Mouse (Mus musculus) ES-E14 (cell line): Measurements from ENCODE around the gene Mum1. TPM values are rescaled to one million over a fixed set of nuclear protein-coding genes. Genes with fewer than 3 reads are reported as not detected.

Source experiments
- DNase-seq: peaks from one replicate; pipeline ENCODE4 v3.0.0-alpha.2; 2013; ENCODE audit warnings: low read depth, low spot score
- H3K27ac ChIP-seq: 2 replicates; pipeline ENCODE4 v1.5.1; 2012; ENCODE audit warnings: low read depth, mild to moderate bottlenecking, low read length, moderate library complexity, mixed read lengths; ENCODE audit not compliant: poor library complexity, insufficient read depth, severe bottlenecking
- H3K36me3 ChIP-seq: 2 replicates; pipeline ENCODE4 v1.6.1; 2012; ENCODE audit warnings: mild to moderate bottlenecking, low read length, moderate library complexity, mixed read lengths; ENCODE audit not compliant: control insufficient read depth, poor library complexity, insufficient read depth, severe bottlenecking
- H3K4me1 ChIP-seq, 2 experiments: fragments of 150-350 bp in 1 of 2; sonication (generic) in 1 of 2; 2 replicates each; pipeline ENCODE4 v1.6.1; 2012; ENCODE audit warnings: low read length in 2 of 2, mild to moderate bottlenecking in 1 of 2, mixed read lengths in 1 of 2; ENCODE audit not compliant: control insufficient read depth in 2 of 2, insufficient read depth in 2 of 2, poor library complexity in 1 of 2
- H3K4me3 ChIP-seq, 2 experiments: fragments of 150-350 bp in 1 of 2; sonication (generic) in 1 of 2; 2 replicates each; pipeline ENCODE4 v1.5.1; 2012; ENCODE audit warnings: low read length in 2 of 2, low read depth in 1 of 2, mild to moderate bottlenecking in 1 of 2, mixed read lengths in 1 of 2; ENCODE audit not compliant: insufficient read depth in 1 of 2, poor library complexity in 1 of 2, severe bottlenecking in 1 of 2
- H3K9ac ChIP-seq: 2 replicates; pipeline ENCODE4 v1.6.1; 2012; ENCODE audit warnings: low read depth, mild to moderate bottlenecking, low read length, mixed read lengths; ENCODE audit not compliant: poor library complexity, insufficient read depth, severe bottlenecking
- H3K9me3 ChIP-seq: fragments of 150-350 bp; sonication (generic); 2 replicates; pipeline ENCODE4 v1.6.1; 2012; ENCODE audit warnings: low read depth, mild to moderate bottlenecking, low read length; ENCODE audit not compliant: control insufficient read depth, insufficient read depth
- CHD2 ChIP-seq: IDR thresholded peaks from 2 replicates; pipeline ENCODE4 v1.6.1; 2014; ENCODE audit warnings: mild to moderate bottlenecking, low read depth, low read length, inconsistent platforms
- HCFC1 ChIP-seq: IDR thresholded peaks from 2 replicates; pipeline ENCODE4 v1.6.1; 2012; ENCODE audit warnings: low read length, inconsistent platforms, borderline replicate concordance; ENCODE audit not compliant: insufficient read depth
- MAFK ChIP-seq: IDR thresholded peaks from 2 replicates; pipeline ENCODE4 v1.6.1; 2014; ENCODE audit warnings: mild to moderate bottlenecking, low read depth, low read length, inconsistent platforms; ENCODE audit not compliant: insufficient read depth
- ZC3H11A ChIP-seq: IDR thresholded peaks from 2 replicates; pipeline ENCODE4 v1.6.1; 2012; ENCODE audit warnings: low read depth, mild to moderate bottlenecking, inconsistent platforms, low read length, borderline replicate concordance
- ZNF384 ChIP-seq: IDR thresholded peaks from 2 replicates; pipeline ENCODE4 v1.6.1; 2012; ENCODE audit warnings: low read depth, low read length, inconsistent platforms
- in situ Hi-C, 2 experiments: fragments of 600-800 bp; cut with MboI; formaldehyde crosslinking; loops; one replicate each; pipeline ENCODE4 v1.15.1; 2025; ENCODE audit warnings: low sequenced_read_pairs in 2 of 2, inconsistent platforms in 1 of 2; ENCODE audit not compliant: unreplicated experiment in 2 of 2
- total RNA-seq: library from RNA; depleted of rRNA; stranded (reverse); fragments of 300-350 nt; gene quantifications from 2 replicates; pipeline ENCODE4 v1.2.3, GENCODE M21; 2012; rRNA removed

Mum1 gene
- 80.8 and 115 TPM in 2 replicates for total RNA-seq

DNA sequence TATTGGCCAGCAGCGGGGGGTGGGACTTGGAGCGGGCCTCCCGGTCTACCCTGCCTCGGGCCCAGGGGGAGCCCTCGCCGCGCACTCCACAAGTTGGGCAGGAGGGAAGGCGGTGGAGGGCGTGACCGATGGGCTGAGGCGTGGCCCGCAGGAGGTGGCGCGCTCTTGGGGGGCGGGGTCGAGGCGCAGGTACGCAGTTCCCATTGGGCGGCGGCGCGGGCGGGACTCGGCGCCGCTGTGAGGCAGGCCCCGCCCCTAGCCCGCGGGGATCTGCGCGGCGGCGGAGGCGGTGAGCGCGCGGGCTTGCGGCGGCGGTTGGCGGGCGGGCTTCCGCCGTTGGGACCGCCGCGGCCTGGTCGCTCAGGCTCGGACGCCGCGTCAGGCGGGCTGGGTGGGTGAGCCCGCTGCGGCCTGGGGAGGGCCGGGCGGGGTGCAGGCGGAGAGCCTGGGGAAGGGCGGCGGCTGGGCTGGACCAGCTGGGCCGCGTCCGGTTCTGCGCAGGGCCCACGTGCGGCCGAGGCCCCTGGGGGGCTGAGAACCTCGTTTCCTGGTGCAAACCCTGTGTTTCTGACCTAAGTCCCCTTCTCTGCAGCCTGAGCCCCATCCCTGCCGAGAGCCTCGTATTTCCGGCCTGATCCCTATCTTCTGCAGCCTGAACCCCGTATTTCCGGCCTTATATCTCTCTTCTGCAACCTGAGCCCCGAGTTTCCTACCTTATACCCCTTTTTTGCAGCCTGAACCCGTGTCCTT is at the start of gene Mum1:
Mum1 (plus strand) TSS at position 19 of the 750 bp plus-strand sequence.
- no peaks in the 10 kb centered on the region for H3K9me3 ChIP-seq
- peak within 1 kb of the TSS; percentile 70 to 93 for H3K4me3 ChIP-seq
- TF ChIP-seq MAFK (no peak), HCFC1 (no peak), ZC3H11A (no peak), CHD2 (no peak), ZNF384 (no peak)
- DNase-seq = peak; percentile 99
- H3K4me1 ChIP-seq = peaks cover 1 to 6% of the 10 kb centered on the region in 2 experiments; a peak in 1 of 4 replicates
- H3K9ac ChIP-seq = peak within 1 kb of the TSS; percentile 88
- in situ Hi-C loops = no loop called here
- H3K36me3 ChIP-seq = peaks cover 30% of the 10 kb centered on the region
- H3K27ac ChIP-seq = peak within 1 kb of the TSS; percentile 63

- Histone ChIP-seq H3K9me3 (no peaks in the 10 kb centered on the region), H3K4me1 (0 out of 4 replicates have a peak, but pooled peaks cover 0 to 5% of the 10 kb centered on the region in 2 experiments), H3K4me3 (no peak overlapping the region), H3K9ac (no peak overlapping the region), H3K27ac (no peak overlapping the region), H3K36me3 (no peaks in the 10 kb centered on the region)
- TF ChIP-seq ZNF384 = no peak
- no peak for TF ChIP-seq MAFK
- TF ChIP-seq CHD2 = no peak
- TF ChIP-seq HCFC1 = no peak
- TF ChIP-seq ZC3H11A = no peak
- no peak for DNase-seq
- in situ Hi-C loops = loop anchor here (5.0 to 10.0 kb wide), 3 partner anchors 67 to 197 kb away; partner anchors contain the start of gene Ndufs7 (in 2 of the 2)
These were observed 48.6 kb upstream of the Mum1 start for GRCm38 (mm10) chr10:80177441-80178279.

DNA sequence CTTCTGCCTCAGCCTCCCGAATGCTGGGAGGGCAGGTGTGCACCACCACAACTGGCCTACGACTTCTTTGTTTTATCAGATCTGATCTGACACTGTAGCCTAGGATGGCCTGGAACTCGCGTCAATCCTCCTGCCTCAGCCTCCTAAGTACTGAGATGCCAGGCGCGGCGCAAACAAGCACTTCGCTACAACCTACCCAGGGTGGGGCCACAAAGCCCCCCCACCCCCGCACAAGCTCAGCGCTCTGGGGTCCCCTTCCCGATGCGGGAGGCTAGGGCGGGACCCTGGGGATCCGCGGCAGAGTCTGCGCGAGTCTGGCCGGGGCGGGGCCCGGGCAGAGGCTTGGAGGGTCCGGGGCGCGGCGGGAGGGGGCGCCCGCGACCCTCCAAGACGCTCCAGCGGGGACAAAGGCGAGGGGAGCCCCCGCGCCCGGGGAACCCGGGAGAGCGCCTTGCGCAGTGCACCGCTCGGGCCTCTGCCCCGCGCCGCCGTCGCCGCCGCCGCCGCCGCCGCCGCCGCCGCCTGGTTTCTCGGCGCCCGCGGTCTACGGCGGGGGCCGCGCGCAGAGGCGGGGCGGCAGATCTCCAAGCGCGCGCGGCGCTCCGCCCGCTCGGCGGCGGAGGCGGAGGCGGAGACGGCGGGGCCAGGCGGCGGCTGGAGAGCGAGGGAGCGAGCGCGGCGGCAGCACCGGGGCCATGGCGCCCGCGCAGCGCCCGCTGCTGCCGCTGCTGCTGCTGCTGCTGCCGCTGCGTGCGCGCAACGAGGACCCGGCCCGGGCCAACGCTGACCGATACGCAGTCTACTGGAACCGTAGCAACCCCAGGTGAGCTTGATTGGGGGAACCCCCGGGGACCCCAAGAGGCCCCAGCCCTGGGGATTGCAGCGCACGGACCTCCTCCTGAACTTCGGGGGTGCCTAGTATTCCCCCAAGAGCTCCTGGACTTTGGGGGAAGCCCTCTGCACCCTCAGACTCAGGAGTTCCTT is 46.9 kb upstream of the Mum1 start, which contains the start of gene Efna2:
Efna2 (plus strand) TSS at position 415 of the 984 bp plus-strand sequence.
- Histone ChIP-seq H3K36me3 (no peaks in the 10 kb centered on the region), H3K9ac (peak within 1 kb of the TSS; percentile 79), H3K4me3 (peak within 1 kb of the TSS; percentile 84 to 86), H3K27ac (no peak within 1 kb of the TSS), H3K4me1 (0 out of 4 replicates have a peak, but pooled peaks cover 0 to 4% of the 10 kb centered on the region in 2 experiments), H3K9me3 (no peaks in the 10 kb centered on the region)
- DNase-seq = no peak
- no peak for TF ChIP-seq ZC3H11A
- TF ChIP-seq HCFC1 = 0 out of 2 replicates have a peak, but pooled peaks have one; percentile 39
- in situ Hi-C loops = loop anchor here (5.0 to 10.0 kb wide), 3 partner anchors 65 to 195 kb away; partner anchors contain the start of gene Ndufs7 (in 2 of the 2)
